Mouse (Mus musculus) neutrophil, adult 5-6 weeks (primary cell): ENCODE measurements at regions not wholly inside any gene's neighbourhood (a gene's known extent, or its start where the extent isn't known, plus 50 kb on each side); places are given as distances from the start of the nearest gene placed in this dataset.

Experiments used
- ATAC-seq: fragments of 151-379, 151-347 bp; 2 replicates; pipeline ENCODE4 v1.8.0; 2017; ENCODE audit warnings: mild to moderate bottlenecking, moderate TSS enrichment; ENCODE audit not compliant: insufficient number of reproducible peaks, poor library complexity, low FRiP score, severe bottlenecking; ENCODE audit errors: extremely low read depth

- no peak for ATAC-seq
These were observed 77.1 kb upstream of the Xylt1 start for GRCm38 (mm10) chr7:117303705-117304104.

GRCm38 (mm10) chr7:117310586-117311200 is 70.1 kb upstream of the Xylt1 start:
- no peak for ATAC-seq

GRCm38 (mm10) chr7:117311316-117311715 is 69.5 kb upstream of the Xylt1 start:
- no peak for ATAC-seq

- ATAC-seq, result no peak
These were observed 64.5 kb upstream of the Xylt1 start for GRCm38 (mm10) chr7:117316126-117316805.

GRCm38 (mm10) chr7:117317362-117317761 is 63.4 kb upstream of the Xylt1 start:
- no peak for ATAC-seq

GRCm38 (mm10) chr7:117320552-117320951 is 60.2 kb upstream of the Xylt1 start:
- ATAC-seq, result no peak
